Mouse (Mus musculus) bone marrow macrophage, adult 2 months (primary cell): ENCODE results near the gene Fam163a. TPM values are rescaled to one million over a fixed set of nuclear protein-coding genes. Genes with fewer than 3 reads are reported as not detected.
"Not testable (repeated sequence)": the region's sequence is repeated elsewhere in the genome, so short reads cannot be mapped to it uniquely, and the experiment has no call there.

Source experiments
- H3K27ac ChIP-seq: 2 replicates; pipeline ENCODE4 v1.5.1; 2012; ENCODE audit warnings: low read depth, low read length; ENCODE audit not compliant: insufficient read depth
- H3K4me1 ChIP-seq: 2 replicates; pipeline ENCODE4 v1.6.1; 2012; ENCODE audit warnings: low read length; ENCODE audit not compliant: control insufficient read depth, insufficient read depth
- H3K4me3 ChIP-seq: 2 replicates; pipeline ENCODE4 v1.5.1; 2012; ENCODE audit warnings: mild to moderate bottlenecking, low read length, moderate library complexity; ENCODE audit not compliant: insufficient read depth
- CTCF ChIP-seq: IDR thresholded peaks from 2 replicates; pipeline ENCODE4 v1.5.1; 2012; ENCODE audit warnings: low read depth, mild to moderate bottlenecking, low read length, moderate library complexity
- POLR2A ChIP-seq: IDR thresholded peaks from 2 replicates; pipeline ENCODE4 v1.6.1; 2012; ENCODE audit warnings: mild to moderate bottlenecking, low read depth, low read length, borderline replicate concordance
- polyA plus RNA-seq: library from polyadenylated mRNA; stranded (reverse); fragments of >200 nt; gene quantifications from 2 replicates; pipeline ENCODE4 v1.2.4, GENCODE M21; 2012; ENCODE audit not compliant: missing spikeins, insufficient read depth, insufficient read length

The Fam163a gene
- polyA plus RNA-seq, 1 experiment, result not detected

DNA sequence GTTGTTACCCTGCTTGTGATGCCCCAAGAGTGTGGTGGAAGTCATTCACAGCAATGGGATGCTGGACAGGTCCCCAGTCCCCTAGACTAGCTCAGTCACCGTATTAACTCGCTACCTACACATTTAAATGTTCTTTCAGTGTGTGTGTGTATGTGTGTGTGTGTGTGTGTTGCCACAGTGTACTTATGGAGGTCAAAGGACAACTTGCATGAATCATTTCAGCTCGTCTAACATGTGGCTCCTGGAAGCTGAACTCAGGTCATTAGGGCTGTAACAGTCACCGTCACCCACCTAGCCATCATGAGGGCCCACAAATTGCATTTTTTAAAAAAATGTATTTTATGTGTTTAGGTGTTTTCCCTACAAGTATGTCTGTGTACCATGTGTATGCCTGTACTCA is 142.6 kb downstream of the Fam163a start:
- Histone ChIP-seq H3K4me1 (peaks cover 25% of the 10 kb centered on the region), H3K4me3 (no peak overlapping the region), H3K27ac (no peak overlapping the region)
- TF ChIP-seq POLR2A (no peak), CTCF (no peak)

DNA sequence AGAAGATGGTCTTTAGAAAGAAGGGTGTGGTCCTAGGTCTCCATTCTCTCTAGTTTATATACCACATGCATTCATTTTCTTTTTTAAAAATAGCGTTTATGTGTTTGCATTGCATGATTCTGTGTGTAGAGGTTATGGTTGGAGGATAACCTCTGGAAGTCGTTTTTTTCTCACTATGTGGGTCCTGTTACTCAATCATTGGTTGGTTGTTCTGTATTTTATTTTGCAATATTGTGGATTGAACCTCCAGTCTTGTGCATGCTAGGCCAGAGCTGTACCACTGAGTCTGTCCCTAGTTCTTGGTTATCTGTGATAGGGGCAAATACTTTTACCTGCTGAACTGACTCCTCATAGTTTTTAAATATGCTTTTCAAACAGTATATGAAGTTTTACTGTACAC is 146.6 kb downstream of the Fam163a start:
- no peak for TF ChIP-seq CTCF
- Histone ChIP-seq H3K4me3 (no peak overlapping the region), H3K4me1 (peaks cover 2% of the 10 kb centered on the region; the same call in 1 of the 2 replicates), H3K27ac (no peak overlapping the region)

DNA sequence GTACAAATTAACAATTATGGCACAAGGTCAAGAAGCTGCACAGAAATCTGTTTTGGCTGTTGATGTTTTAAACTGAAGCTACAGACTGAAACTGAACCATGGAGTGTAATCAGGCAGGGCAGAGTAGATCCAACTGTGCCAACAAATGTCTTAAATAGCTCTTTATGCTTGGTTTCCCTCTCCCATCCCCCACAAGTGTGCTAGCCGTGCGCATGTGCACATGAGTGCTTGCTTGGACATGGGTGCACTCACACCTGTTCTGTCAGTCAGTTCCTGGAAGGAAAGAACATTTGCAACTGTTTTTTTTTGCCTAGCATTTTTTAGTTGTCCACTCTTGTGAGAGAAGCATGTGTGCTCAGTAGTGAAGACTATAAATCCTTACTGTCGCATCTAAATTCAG is 158.1 kb downstream of the Fam163a start:
- H3K4me1 ChIP-seq, result peaks cover 11% of the 10 kb centered on the region
- H3K4me3 ChIP-seq, result no peak overlapping the region
- H3K27ac ChIP-seq, result no peak overlapping the region
- no peak for TF ChIP-seq POLR2A
- TF ChIP-seq CTCF, result no peak

DNA sequence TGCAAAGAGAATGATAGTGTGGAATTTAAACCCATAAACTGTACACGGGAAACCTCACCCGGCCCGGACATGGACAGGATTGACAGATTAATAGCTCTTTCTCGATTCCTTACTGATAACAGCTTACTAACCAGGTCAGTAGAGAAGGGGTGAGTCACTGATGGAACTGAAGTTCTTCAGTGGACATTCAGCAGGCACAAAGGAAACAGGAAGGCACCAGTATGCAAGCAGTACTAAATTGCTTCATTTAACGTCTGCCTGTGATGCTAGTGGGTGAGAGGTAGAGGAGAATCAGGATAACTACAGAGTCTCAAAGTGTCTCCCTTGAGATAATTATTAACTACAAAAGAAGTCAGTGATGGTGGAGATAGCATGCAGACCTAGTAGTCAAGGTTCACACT is 160.6 kb downstream of the Fam163a start:
- peaks cover 13% of the 10 kb centered on the region for H3K4me1 ChIP-seq
- H3K27ac ChIP-seq, result no peak overlapping the region
- no peak overlapping the region for H3K4me3 ChIP-seq
- TF ChIP-seq POLR2A, result no peak
- TF ChIP-seq CTCF, result no peak

DNA sequence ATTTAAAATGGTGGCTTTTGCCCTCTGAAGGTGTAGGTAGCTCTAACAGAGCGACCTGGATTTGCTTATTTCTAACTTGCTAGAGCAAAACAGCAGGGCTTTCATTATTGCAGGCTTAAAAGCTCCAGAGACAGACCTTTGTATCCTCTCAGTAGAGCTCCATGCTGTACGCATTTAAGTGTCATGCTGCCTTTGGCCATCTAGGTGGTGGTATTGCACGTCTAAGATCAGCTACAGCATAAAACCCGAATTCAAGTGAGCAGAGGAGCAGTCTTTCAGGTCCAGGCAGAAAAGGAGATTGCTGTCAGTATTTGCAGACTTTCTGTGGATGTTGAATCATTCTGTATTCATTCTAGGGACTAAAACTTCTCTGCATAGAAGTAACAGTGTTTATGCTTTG is 161.8 kb downstream of the Fam163a start:
- H3K4me1 ChIP-seq, result peaks cover 13% of the 10 kb centered on the region
- TF ChIP-seq POLR2A (no peak), CTCF (no peak)
- H3K4me3 ChIP-seq, result no peak overlapping the region
- H3K27ac ChIP-seq, result no peak overlapping the region

DNA sequence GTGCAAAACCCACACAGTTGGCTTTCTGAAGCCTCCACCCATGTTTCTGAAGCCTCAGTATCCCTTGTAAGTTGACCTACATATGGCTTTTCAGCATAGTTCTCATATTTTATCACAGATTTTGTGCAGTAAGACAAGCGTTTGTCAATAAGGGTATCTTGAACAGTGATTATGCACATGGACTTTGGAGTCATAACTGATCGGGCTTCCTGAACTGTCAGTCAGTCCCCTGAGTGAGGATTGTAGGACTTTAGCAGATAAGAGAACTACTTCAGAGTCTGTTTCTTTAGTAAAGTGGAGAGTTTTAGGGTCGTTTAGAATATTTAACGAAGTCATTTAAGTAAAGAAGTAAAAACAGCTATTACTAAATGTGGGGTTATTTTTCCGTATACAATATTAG is 162.3 kb downstream of the Fam163a start:
- TF ChIP-seq POLR2A (no peak), CTCF (no peak)
- H3K4me1 ChIP-seq, result peaks cover 13% of the 10 kb centered on the region
- H3K27ac ChIP-seq, result no peak overlapping the region
- 0 out of 2 replicates have a peak overlapping the region, but pooled peaks have one; percentile 61 for H3K4me3 ChIP-seq

DNA sequence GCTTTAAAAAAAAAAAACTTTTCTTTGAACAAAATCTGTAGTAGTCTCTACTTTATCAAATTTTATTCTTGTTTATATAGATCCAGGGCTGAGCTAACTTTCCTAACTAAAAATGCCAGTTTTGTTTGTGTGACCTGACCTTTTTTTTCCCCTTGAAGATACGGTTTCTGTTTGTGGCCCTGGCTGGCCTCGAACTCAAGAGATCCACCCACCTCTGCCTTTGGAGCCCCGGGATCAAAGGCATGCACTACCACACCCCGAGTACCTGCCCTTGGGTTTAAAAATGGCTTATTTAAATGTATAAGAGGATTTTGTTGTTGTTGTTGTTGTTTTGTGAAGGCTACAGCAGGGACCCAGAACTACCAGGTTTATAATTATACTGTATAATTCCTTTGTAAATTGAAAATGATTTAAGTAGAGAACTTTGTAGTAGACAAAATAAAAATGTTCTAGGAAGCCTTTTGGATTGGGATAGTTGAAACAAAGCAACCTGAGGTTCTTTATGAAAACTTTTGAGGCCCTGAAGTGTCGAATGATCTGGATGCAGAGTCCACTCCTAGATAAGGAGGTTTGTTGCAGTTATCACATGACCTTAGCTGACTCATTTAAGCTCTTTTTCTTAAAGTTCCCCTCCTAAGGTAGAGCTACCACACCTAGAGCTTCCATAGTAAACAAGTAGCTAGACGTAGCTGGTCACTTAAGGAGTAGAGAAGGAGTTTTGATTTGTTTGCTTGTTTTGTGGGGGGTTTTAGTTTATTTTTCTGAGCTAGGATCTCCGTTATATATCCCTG is 163.2 kb downstream of the Fam163a start:
- Histone ChIP-seq H3K4me3 (peak overlapping the region; percentile 61), H3K27ac (no peak overlapping the region), H3K4me1 (peaks cover 13% of the 10 kb centered on the region)
- TF ChIP-seq POLR2A, result no peak

DNA sequence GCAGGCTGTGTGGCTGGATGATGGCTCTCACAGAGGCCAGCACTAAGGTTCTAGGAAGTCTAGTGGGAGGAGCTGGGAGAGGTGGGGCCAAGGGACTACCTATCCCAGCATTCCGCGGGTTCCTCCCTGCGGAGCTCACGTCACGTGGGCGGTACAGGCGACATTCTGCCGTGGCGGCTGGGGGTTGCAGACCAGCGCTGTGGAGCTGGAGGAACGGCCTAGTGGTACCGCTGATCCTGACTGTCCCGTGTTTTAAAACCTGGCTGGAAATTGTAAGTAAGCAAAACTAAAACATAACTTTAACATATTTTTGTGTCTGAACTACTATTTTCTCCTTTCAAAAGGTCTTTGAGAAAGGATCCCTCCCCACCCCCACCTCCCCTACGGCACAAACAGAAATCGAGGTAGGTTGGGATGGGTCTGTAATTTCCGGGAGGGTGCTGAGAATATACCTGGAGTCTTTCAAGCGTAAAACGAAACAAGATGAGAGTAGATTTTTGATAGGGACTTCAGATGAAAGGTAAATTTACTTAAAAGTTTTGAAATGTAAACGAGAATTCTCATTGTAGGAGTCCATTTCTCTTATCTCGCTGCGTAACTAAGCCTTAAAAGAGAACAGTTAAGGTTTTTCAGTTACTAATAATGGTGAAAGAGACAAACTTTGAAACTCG is 164.0 kb downstream of the Fam163a start:
- Histone ChIP-seq H3K27ac (no peak overlapping the region), H3K4me3 (peak overlapping the region; percentile 57), H3K4me1 (peaks cover 12% of the 10 kb centered on the region)
- TF ChIP-seq CTCF, result no peak
- TF ChIP-seq POLR2A, result peak; percentile 76; the same call in 1 of the 2 replicates

DNA sequence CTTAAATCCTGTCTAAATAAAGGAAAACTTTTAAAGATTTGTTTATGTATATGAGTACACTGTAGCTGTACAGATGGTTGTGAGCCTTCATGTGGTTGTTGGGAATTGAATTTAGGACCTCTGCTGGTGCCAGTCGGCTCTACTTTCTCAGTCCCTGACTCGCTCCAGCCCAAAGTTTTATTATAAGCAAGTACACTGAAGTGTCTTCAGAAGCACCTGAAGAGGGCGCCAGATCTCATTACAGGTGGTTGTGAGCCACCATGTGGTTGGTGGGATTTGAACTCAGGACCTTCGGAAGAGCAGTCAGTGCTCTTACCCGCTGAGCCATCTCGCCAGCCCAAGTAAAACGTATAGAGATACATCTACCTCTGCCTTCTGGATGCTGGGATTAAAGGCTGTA is 164.8 kb downstream of the Fam163a start:
- peak; percentile 46 for TF ChIP-seq CTCF
- peaks cover 10% of the 10 kb centered on the region; the same call in 1 of the 2 replicates for H3K4me1 ChIP-seq
- not testable (repeated sequence) for H3K27ac ChIP-seq

DNA sequence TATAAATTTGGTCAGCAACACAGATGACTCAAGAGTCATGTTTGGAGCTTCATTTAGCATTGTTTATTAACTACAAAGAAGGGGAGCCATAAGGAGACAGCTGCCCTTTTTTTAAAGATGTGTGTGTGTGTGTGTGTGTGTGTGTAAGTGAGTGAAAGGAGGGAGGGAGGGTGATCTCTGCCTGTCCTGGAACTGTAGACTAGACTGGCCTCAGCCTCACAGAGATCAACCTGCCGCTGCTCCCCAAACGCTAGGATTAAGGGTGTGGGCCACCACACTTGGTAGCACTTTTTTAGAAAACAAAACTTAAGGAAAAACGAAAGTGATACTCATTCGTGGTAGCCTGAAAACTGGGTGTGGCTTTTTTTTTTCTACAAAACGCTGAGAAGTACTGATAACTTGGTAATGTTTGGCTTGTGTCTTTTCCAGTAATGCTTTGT is 167.7 kb downstream of the Fam163a start:
- peaks cover 12% of the 10 kb centered on the region for H3K4me1 ChIP-seq
- peak overlapping the region; percentile 92 for H3K27ac ChIP-seq
- peak overlapping the region; percentile 75 for H3K4me3 ChIP-seq
- TF ChIP-seq CTCF (no peak), POLR2A (no peak)

More for the DNA sequence above, 164.8 kb downstream of the Fam163a start:
- not testable (repeated sequence) for H3K4me3 ChIP-seq
